Mouse (Mus musculus): Measurements from ENCODE around the gene Flrt1. TPM values are rescaled to one million over a fixed set of nuclear protein-coding genes. Genes with fewer than 3 reads are reported as not detected.

Gene Flrt1
- polyA plus RNA-seq, 1 experiment from 2014 or later: 1.3 TPM

DNA sequence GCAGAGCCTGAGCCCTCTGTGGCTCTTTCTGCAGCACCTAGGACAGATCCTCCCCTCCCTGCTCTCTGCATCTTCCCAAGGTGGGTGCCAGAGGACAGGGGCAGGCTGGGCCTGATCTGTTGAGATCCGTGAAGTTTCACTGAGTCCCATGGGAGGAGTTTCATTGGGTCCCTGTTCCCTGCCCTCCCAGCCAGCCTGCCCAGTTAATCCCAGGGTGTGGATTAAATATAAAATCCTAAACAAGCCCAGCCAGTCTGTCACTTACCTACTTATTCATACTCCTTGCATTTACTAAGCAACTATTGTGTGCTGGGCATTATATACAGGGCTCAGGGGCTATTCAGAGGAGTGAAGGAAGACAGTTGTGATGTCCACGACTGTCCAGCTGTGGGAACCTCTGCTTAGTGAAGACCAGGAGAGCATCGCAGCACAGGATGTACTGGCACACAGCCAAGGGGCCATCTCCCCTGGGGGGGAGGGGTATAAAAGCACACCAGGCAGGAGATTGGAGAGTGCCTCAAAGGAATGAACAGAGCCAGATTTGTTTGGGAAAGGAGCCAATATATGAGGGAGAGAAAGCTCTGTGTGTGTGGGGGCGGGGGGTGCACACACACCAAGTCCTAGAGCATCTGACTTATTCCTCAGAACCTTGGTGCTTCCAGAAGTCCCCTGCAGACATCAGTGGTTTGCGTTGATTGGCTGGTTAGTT, 36.8 kb upstream of the Flrt1 start:
- no peak overlapping the region for H3K9ac ChIP-seq
- no peaks in the 10 kb centered on the region for H3K36me3 ChIP-seq
- WGBS: 40% methylated on average over 5 of the region's 5 CpGs
- peak overlapping the region; percentile 37; the same call in 1 of the 2 replicates for H3K27ac ChIP-seq
- no peak overlapping the region for H3K4me3 ChIP-seq
- H3K9me3 ChIP-seq (replicated peaks): no peaks in the 10 kb centered on the region
- peaks cover 56% of the 10 kb centered on the region for H3K4me1 ChIP-seq (replicated peaks)
- no peak overlapping the region for H3K4me2 ChIP-seq
- 0 out of 2 replicates have a peak, but pooled peaks have one; percentile 11 for ATAC-seq (replicated peaks; ENCODE audit: insufficient number of reproducible peaks, insufficient read depth, low FRiP score, low read depth)
- peaks cover 26% of the 10 kb centered on the region; the same call in 1 of the 2 replicates for H3K27me3 ChIP-seq

DNA sequence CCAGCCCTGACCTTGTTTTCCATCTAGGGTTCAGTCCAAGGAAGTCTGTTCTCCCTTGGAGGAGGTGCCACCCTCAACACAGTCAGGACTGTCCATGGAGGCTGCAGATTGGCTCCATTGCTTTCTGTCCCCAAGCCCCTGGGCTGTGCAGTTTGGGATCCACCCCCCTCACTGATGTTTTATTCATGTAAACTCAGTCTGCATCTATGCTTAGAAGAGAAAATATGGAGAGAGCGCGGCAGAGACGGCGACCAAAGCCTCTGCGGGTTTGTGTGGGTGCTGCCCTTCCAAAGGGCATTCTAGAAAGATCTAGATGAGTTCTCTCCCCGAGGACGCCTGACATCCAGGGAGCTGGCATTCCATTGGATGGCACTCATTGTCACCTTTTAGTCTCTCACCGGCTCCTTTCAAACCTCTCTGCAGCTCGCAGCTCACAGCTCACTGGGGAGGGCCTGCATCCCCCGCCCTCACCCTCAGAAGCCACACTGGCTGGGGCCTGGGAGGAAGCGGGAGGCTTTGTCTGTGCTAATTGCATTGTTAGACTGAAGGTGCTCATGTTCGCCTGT, 35.4 kb upstream of the Flrt1 start:
- Histone ChIP-seq H3K9ac (no peak overlapping the region), H3K27me3 (peaks cover 23% of the 10 kb centered on the region; the same call in 1 of the 2 replicates), H3K27ac (0 out of 2 replicates have a peak overlapping the region, but pooled peaks have one; percentile 37), H3K4me3 (no peak overlapping the region), H3K9me3 (replicated peaks) (no peaks in the 10 kb centered on the region), H3K36me3 (no peaks in the 10 kb centered on the region), H3K4me2 (no peak overlapping the region), H3K4me1 (replicated peaks) (peaks cover 64% of the 10 kb centered on the region)
- no peak for ATAC-seq (replicated peaks; ENCODE audit: insufficient number of reproducible peaks, insufficient read depth, low FRiP score, low read depth)
- WGBS: 57% methylated on average over 12 of the region's 12 CpGs

DNA sequence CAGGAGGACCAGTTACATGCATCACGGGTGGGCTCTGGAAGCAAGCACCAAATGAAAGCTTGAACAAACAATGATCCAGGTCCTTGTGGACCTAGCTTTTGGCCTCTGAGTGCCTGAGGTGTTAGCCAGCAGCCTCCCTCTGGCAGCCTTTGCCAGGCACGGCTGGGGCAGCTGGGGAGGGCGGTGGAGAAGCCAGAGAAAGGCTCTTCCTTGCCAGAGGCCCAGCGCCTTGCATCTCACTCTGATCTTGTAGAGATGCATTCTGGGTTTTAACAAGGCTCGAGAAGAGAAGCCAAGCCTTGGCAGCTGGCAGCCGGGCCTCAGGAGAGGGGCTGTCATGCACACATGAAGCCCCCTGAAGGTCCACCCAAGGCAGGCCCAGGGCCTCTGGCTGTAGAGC, 34.8 kb upstream of the Flrt1 start:
- Histone ChIP-seq H3K4me3 (no peak overlapping the region), H3K27ac (no peak overlapping the region), H3K4me1 (replicated peaks) (peaks cover 70% of the 10 kb centered on the region), H3K9ac (no peak overlapping the region), H3K4me2 (no peak overlapping the region), H3K36me3 (no peaks in the 10 kb centered on the region), H3K9me3 (replicated peaks) (no peaks in the 10 kb centered on the region), H3K27me3 (peaks cover 18% of the 10 kb centered on the region; the same call in 1 of the 2 replicates)
- ATAC-seq (replicated peaks; ENCODE audit: insufficient number of reproducible peaks, insufficient read depth, low FRiP score, low read depth): no peak
- WGBS: 83% methylated on average over 6 of the region's 6 CpGs

DNA sequence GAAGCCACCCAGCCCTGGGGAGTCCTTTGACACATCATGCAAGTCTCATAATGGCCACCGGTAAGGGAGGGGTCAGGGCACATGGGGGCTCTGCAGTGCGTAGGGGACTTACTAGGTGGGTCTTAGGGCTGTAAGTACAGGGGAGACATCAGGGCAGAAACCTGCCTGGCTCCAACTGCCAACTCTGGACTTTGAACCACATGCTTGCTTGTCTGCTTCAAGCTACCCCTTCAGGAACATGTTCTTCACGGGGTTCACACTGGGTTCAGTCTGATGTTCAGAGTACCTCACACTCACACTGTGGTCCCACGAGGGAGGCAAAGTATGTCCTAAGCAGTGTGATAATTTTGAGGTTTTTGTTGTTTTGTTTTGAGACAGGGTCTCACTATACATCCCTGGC, 33.8 kb upstream of the Flrt1 start:
- Histone ChIP-seq H3K36me3 (no peaks in the 10 kb centered on the region), H3K4me3 (no peak overlapping the region), H3K27ac (no peak overlapping the region), H3K9me3 (replicated peaks) (no peaks in the 10 kb centered on the region), H3K4me2 (no peak overlapping the region), H3K4me1 (replicated peaks) (peaks cover 79% of the 10 kb centered on the region), H3K27me3 (peaks cover 9% of the 10 kb centered on the region; the same call in 1 of the 2 replicates), H3K9ac (no peak overlapping the region)
- 74% methylated on average over 4 of the region's 4 CpGs for WGBS
- ATAC-seq (replicated peaks; ENCODE audit: insufficient number of reproducible peaks, insufficient read depth, low FRiP score, low read depth): no peak

DNA sequence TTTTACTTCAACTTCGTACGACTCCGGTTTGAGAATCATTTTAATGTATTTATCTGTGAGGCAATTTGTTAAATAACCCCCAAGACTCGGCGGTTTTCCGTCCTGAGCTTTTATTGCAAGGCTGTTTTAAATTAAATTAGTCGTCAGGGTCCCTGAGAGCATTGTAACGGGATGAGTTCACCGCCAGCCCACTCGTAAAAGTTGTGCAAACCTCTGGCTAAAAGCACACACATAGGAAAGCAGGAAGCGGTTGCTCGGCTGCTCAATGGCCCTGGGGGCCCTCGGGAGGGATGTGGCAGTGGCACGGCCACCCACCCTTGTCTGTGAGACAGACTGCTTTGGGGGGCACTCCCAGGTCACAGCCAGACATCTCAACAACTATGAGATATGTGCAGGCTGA, 32.8 kb upstream of the Flrt1 start:
- no peak overlapping the region for H3K9ac ChIP-seq
- no peak overlapping the region for H3K4me2 ChIP-seq
- no peak overlapping the region for H3K27ac ChIP-seq
- no peaks in the 10 kb centered on the region for H3K9me3 ChIP-seq (replicated peaks)
- peaks cover 9% of the 10 kb centered on the region; the same call in 1 of the 2 replicates for H3K27me3 ChIP-seq
- no peaks in the 10 kb centered on the region for H3K36me3 ChIP-seq
- no peak overlapping the region for H3K4me3 ChIP-seq
- peaks cover 78% of the 10 kb centered on the region for H3K4me1 ChIP-seq (replicated peaks)
- 65% methylated on average over 14 of the region's 14 CpGs for WGBS
- no peak for ATAC-seq (replicated peaks; ENCODE audit: insufficient number of reproducible peaks, insufficient read depth, low FRiP score, low read depth)

DNA sequence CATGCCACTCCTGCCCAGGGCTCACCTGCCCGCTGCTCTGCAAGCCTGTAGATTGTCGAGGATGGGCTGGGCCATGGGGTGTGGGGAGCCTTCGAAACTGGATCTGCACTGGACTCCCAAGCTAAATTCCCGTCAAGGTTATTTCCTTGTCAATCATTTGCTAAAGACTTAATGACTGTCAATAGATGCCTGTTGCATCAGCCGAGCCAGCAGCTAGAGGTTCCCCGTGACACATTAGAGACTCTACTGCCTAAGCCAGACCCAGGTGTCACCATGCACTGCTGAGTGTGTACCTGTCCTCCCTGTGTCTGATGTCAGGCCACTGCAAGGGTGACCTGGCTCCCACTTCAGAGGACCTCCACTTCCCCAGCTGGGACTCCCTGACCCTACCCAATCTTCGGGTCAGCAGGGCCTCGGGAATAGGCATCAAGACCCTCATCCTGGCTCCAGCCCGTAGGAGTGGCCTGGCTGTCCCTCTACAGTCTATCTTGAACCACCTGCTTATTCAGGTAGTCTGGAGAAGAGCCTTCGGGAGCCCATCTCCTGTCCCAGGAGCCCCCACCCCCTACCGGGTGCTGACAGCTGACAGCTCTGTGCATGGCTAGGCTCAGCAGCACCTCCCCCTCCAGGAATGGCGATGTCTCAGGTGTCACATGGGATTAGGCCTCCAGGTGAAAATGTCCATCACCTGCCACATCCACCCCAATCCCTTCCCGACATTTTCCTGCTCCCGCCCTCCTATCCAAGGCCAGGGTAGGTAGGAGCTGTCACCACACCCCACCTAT, 31.4 kb upstream of the Flrt1 start:
- no peak for ATAC-seq (replicated peaks; ENCODE audit: insufficient number of reproducible peaks, insufficient read depth, low FRiP score, low read depth)
- no peaks in the 10 kb centered on the region for H3K9me3 ChIP-seq (replicated peaks)
- H3K4me1 ChIP-seq (replicated peaks): peaks cover 72% of the 10 kb centered on the region
- no peak overlapping the region for H3K9ac ChIP-seq
- H3K27ac ChIP-seq: peak overlapping the region; percentile 85
- H3K27me3 ChIP-seq: peaks cover 9% of the 10 kb centered on the region; the same call in 1 of the 2 replicates
- 37% methylated on average over 14 of the region's 14 CpGs for WGBS
- H3K36me3 ChIP-seq: no peaks in the 10 kb centered on the region
- no peak overlapping the region for H3K4me2 ChIP-seq
- no peak overlapping the region for H3K4me3 ChIP-seq

DNA sequence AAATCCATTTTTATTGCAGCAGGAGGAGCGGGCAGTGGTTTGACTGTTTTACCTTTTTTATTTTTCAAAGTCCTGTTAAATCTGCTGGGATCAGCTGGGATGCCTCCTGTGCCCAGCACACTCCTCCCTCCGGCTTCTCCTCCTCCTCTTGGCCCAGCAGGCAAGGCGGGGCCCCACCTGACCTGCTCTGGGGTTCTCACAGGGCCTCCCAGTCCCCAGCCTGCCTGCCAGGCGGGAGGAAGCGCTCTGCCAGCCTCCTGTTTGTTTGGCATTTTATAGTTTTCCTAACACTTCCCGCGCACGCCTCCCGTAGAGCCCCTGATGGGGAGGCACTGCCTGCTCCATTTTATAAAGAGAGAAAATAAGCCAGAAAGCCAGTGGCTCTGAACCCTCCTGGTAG, 30.5 kb upstream of the Flrt1 start:
- peak overlapping the region; percentile 12; the same call in 1 of the 2 replicates for H3K4me2 ChIP-seq
- 15% methylated on average over 9 of the region's 9 CpGs for WGBS
- H3K36me3 ChIP-seq: no peaks in the 10 kb centered on the region
- ATAC-seq (replicated peaks; ENCODE audit: insufficient number of reproducible peaks, insufficient read depth, low FRiP score, low read depth): peak; percentile 66
- H3K27me3 ChIP-seq: peaks cover 9% of the 10 kb centered on the region; the same call in 1 of the 2 replicates
- H3K4me1 ChIP-seq (replicated peaks): peaks cover 68% of the 10 kb centered on the region
- H3K9me3 ChIP-seq (replicated peaks): no peaks in the 10 kb centered on the region
- H3K9ac ChIP-seq: no peak overlapping the region; the same call in 1 of the 2 replicates
- no peak overlapping the region for H3K4me3 ChIP-seq
- H3K27ac ChIP-seq: peak overlapping the region; percentile 85

DNA sequence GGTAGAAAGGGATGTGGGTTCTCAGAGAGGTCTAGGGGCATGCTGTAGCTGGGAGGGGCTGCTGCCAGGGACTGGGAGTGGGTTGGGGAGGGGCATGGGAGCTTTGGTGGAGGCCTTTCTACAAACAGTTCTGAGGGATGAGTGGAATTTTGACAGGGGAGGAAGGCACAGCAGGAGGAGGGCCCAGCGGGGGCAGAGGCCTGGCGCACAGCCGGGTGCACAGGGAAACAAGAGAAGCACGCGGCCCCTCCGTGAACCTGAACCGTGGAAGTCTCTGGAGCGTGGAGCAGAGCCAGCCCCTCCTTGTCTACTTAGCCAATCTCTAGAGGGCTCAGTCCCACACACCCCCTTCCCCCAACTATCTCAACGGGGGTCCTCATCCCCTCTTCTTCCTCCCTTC, 30.0 kb upstream of the Flrt1 start:
- 10% methylated on average over 9 of the region's 9 CpGs for WGBS
- peak; percentile 72 for ATAC-seq (replicated peaks; ENCODE audit: insufficient number of reproducible peaks, insufficient read depth, low FRiP score, low read depth)

DNA sequence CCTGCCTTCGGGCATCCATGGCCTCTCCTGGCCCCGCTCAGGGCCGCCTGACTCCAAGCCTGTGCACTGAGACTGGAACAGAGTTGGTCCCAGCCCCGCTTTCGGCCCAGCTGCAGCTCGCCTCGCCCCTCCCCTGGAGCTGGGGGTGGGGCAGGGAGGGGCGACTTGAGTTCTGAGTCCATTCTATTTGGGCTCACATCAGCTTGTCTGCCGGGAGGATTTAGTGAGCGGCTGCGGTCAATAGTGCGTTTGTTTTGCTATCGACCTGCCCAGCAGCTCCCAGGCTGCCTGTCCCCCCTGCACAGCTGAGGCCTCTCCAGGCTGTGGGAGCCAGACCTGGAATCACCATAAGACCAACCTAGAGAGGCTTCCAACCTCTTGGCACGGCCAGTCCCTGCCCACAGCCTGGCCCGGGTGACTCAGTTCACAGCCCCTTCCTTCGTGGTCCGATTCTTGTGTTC, 29.1 kb upstream of the Flrt1 start:
- Histone ChIP-seq H3K36me3 (no peaks in the 10 kb centered on the region), H3K27ac (peak overlapping the region; percentile 85), H3K9ac (no peak overlapping the region), H3K27me3 (peaks cover 9% of the 10 kb centered on the region; the same call in 1 of the 2 replicates), H3K4me1 (replicated peaks) (peaks cover 74% of the 10 kb centered on the region), H3K4me3 (no peak overlapping the region), H3K9me3 (replicated peaks) (no peaks in the 10 kb centered on the region), H3K4me2 (peak overlapping the region; percentile 12; the same call in 1 of the 2 replicates)
- ATAC-seq (replicated peaks; ENCODE audit: insufficient number of reproducible peaks, insufficient read depth, low FRiP score, low read depth): no peak; the same call in 1 of the 2 replicates
- 20% methylated on average over 17 of the region's 17 CpGs for WGBS

More for the DNA sequence above, 30.0 kb upstream of the Flrt1 start:
- H3K27ac ChIP-seq: peak overlapping the region; percentile 85
- H3K9me3 ChIP-seq (replicated peaks): no peaks in the 10 kb centered on the region
- no peak overlapping the region; the same call in 1 of the 2 replicates for H3K9ac ChIP-seq
- no peak overlapping the region for H3K4me3 ChIP-seq
- peak overlapping the region; percentile 12; the same call in 1 of the 2 replicates for H3K4me2 ChIP-seq
- H3K27me3 ChIP-seq: peaks cover 9% of the 10 kb centered on the region; the same call in 1 of the 2 replicates
- H3K36me3 ChIP-seq: no peaks in the 10 kb centered on the region
- H3K4me1 ChIP-seq (replicated peaks): peaks cover 68% of the 10 kb centered on the region

DNA sequence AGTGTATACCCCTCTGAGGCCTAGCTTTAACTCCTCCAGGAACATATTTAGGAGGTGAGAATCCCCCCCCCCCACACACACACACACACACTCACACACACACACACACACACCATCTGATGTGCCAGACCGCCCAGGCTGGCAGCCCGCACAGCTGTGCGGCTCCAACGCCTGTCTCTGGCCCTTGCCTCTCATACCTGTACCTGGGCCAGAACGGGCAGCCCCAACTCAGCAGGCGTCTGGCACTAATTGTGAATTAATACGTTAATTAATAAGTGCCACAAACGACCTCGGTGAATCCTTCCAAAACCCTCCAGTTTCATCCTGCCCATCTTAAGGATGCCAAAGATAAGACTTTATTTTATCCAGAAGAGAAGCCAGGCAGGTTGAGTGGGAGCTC, 27.9 kb upstream of the Flrt1 start:
- no peak for ATAC-seq (replicated peaks; ENCODE audit: insufficient number of reproducible peaks, insufficient read depth, low FRiP score, low read depth)
- Histone ChIP-seq H3K9ac (no peak overlapping the region), H3K27me3 (peaks cover 7% of the 10 kb centered on the region; the same call in 1 of the 2 replicates), H3K4me3 (no peak overlapping the region), H3K27ac (no peak overlapping the region), H3K9me3 (replicated peaks) (no peaks in the 10 kb centered on the region), H3K4me1 (replicated peaks) (peaks cover 85% of the 10 kb centered on the region), H3K36me3 (no peaks in the 10 kb centered on the region), H3K4me2 (no peak overlapping the region)
- WGBS: 86% methylated on average over 9 of the region's 9 CpGs

DNA sequence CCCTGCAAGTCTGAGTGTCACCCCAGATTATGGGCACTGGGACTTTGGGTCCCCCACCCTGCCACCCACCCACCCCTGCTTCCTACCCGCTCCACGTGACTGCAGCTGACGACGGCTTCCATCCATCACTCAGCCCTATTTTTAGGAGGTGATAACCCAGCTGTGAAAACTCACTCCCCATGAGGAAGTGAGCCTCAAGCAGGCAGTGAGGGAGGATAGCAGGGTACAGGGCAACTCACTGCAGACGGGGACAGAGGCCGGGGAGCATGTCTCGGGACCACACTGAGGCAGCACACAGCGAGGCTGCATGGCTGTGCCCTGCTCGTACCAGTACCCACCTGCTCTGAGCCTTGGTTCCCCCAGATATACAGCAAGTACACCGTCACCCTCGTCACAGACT, 24.8 kb upstream of the Flrt1 start:
- 0 out of 2 replicates have a peak overlapping the region, but pooled peaks have one; percentile 24 for H3K4me2 ChIP-seq
- ATAC-seq (replicated peaks; ENCODE audit: insufficient number of reproducible peaks, insufficient read depth, low FRiP score, low read depth): no peak
- WGBS: 26% methylated on average over 11 of the region's 11 CpGs
- 0 out of 2 replicates have a peak, but pooled peaks cover 3% of the 10 kb centered on the region for H3K27me3 ChIP-seq
- no peaks in the 10 kb centered on the region for H3K36me3 ChIP-seq
- 0 out of 2 replicates have a peak overlapping the region, but pooled peaks have one; percentile 15 for H3K9ac ChIP-seq
- H3K4me1 ChIP-seq (replicated peaks): peaks cover 55% of the 10 kb centered on the region
- H3K9me3 ChIP-seq (replicated peaks): no peaks in the 10 kb centered on the region
- no peak overlapping the region for H3K4me3 ChIP-seq
- H3K27ac ChIP-seq: peak overlapping the region; percentile 55
